ENCODE assay signal across 8 mouse cellular contexts in the genomic region with DNA sequence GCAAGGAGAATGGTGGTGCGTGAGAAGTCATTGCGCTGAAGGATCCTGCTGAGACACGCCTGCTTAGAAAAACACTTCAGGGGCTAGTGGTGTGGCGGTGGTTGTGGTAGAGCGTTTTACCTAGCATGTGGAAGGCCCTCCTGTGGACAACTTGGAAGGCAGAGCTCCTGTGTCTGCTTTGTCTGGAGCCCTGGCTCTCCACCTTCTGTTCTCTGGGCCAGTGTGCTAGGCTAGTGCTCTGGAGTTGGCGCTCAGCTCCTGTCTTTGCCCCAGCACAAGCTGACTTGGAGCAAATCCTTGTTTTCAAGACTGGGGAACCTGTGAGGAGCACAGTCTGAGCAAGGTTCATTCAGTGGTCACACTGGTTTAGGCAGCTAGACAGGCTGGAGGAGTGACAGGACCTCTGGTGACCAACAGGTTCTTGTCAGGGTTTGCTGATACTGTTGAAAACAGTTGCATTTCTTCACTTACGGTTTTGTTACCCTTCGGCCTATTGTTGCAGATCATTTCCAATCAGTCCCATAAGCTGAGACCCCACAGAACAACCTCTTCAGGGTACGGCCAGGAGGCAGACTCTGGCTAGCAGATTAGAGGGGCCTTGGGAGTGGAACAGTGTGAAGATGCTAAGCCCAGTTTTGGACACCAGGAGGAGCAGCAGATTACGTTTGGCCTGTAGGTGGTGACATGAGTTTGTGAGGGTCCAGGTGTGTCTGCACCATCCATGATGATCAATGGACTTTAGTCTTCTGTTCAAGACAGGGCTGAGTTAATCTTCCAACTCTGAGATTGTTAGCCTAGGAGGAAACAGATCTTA. TPM values are rescaled to one million over a fixed set of nuclear protein-coding genes. Genes with fewer than 3 reads are reported as not detected.
A peak's percentile ranks its signal among the peaks of the same experiment; 100 is the strongest.
DNase-seq lines count a peak whose midpoint lies in the region; ATAC-seq and TF ChIP-seq lines count a peak whose summit lies in the region.

No protein-coding gene starts in this region.

- H3K27me3 ChIP-seq in liver, embryonic 13.5 days = no peaks in the 10 kb centered on the region

- no peaks in the 10 kb centered on the region for H3K9me3 ChIP-seq in liver, embryonic 13.5 days (replicated peaks)

- H3K27ac ChIP-seq in liver, embryonic 13.5 days = no peak overlapping the region; the same call in 1 of the 2 replicates

- H3K4me3 ChIP-seq in lung, adult 2 months (replicated peaks; ENCODE audit: extremely low read depth, low read depth, low read length) = no peak overlapping the region
- no peak overlapping the region for H3K4me3 ChIP-seq in liver, embryonic 13.5 days (replicated peaks)

- no peak for DNase-seq in lung, adult 2 months
- no peak for DNase-seq in lung, adult 18-20 months
- DNase-seq in R1 (ENCODE audit: low read depth, low spot score) = peak; percentile 61
- peak; percentile 54 for DNase-seq in cerebellum, adult 9-10 months
- DNase-seq in liver, embryonic 13.5 days = no peak
- no peak for DNase-seq in right cerebral cortex, postnatal 10 days (ENCODE audit: low spot score in 2 of 2)
- DNase-seq in frontal cortex, postnatal 25 days (ENCODE audit: low spot score in 2 of 2) = no peak
- no peak for DNase-seq in gastrocnemius, adult 8-10 months (ENCODE audit: low spot score in 2 of 2)

- WGBS in lung, adult 2 months = 83% methylated on average over 10 of the region's 10 CpGs
- 85% methylated on average over 10 of the region's 10 CpGs for WGBS in liver, embryonic 13.5 days (ENCODE audit: insufficient replicate concordance)

- ATAC-seq in liver, embryonic 13.5 days (ENCODE audit: low read depth) = 0 out of 2 replicates have a peak, but pooled peaks have one; percentile 3

- no peak overlapping the region for H3K4me2 ChIP-seq in liver, embryonic 13.5 days

- H3K4me1 ChIP-seq in lung, adult 2 months (ENCODE audit: control insufficient read depth, insufficient read depth, low read length) = peaks cover 9% of the 10 kb centered on the region
- peaks cover 51% of the 10 kb centered on the region for H3K4me1 ChIP-seq in liver, embryonic 13.5 days (replicated peaks)

- H3K36me3 ChIP-seq in liver, embryonic 13.5 days = peaks cover 53% of the 10 kb centered on the region

- no peak overlapping the region for H3K9ac ChIP-seq in liver, embryonic 13.5 days

- peak; percentile 61 for TF ChIP-seq CTCF in lung, adult 2 months (IDR thresholded peaks at IDR 0.05; ENCODE audit: insufficient read depth, low read length)

- no peak for TF ChIP-seq POLR2A in lung, adult 2 months (IDR thresholded peaks at IDR 0.05; ENCODE audit: borderline replicate concordance, extremely low read depth, low read depth, low read length)

RNA-seq across cellular contexts. Expression of a gene that starts 8.6 kb away (rescaled TPM):
- polyA plus RNA-seq in lung, adult 2 months (2012; rRNA removed) = 48.5 and 57.9 TPM in 2 replicates
- 20.9 and 23.7 TPM in 2 replicates for polyA plus RNA-seq in liver, embryonic 13.5 days (2015; fragmentation: Nextera tagmentation; extraction: Ambion mirVana)
- total RNA-seq in gastrocnemius, adult 8-10 months (2022) = 10 to 100 TPM; 33.7 to 44.4 (median 41.2) TPM

RNA-seq across cellular contexts. Expression of a gene that starts 43.0 kb away (rescaled TPM):
- polyA plus RNA-seq in lung, adult 2 months (2012; rRNA removed) = 105 and 162 TPM in 2 replicates
- 135 and 141 TPM in 2 replicates for polyA plus RNA-seq in liver, embryonic 13.5 days (2015; fragmentation: Nextera tagmentation; extraction: Ambion mirVana)
- 10 to 100 TPM; 32.8 to 36.4 (median 34.1) TPM for total RNA-seq in gastrocnemius, adult 8-10 months (2022)

RNA-seq across cellular contexts. Expression of a gene that starts 59.1 kb away (rescaled TPM):
- 24.5 and 25.6 TPM in 2 replicates for polyA plus RNA-seq in lung, adult 2 months (2012; rRNA removed)
- polyA plus RNA-seq in liver, embryonic 13.5 days (2015; fragmentation: Nextera tagmentation; extraction: Ambion mirVana) = 2.4 and 3.6 TPM in 2 replicates
- total RNA-seq in gastrocnemius, adult 8-10 months (2022) = 10 to 100 TPM; 16.6 to 20.3 (median 17.4) TPM

RNA-seq across cellular contexts. Expression of a gene that starts 59.3 kb away (rescaled TPM):
- 18.8 and 19.5 TPM in 2 replicates for polyA plus RNA-seq in lung, adult 2 months (2012; rRNA removed)
- polyA plus RNA-seq in liver, embryonic 13.5 days (2015; fragmentation: Nextera tagmentation; extraction: Ambion mirVana) = 2.5 and 2.6 TPM in 2 replicates
- total RNA-seq in gastrocnemius, adult 8-10 months (2022) = 1 to 10 TPM in 1 of 4 experiments, under 1 TPM in 3; 0.70 to 1.5 (median 0.75) TPM

Comparison
In these comparisons a context has a peak if more than half of its experiments do, and no peak if none do; other contexts are left out.
1. DNase-seq: peak in R1 (single experiment) and cerebellum, adult 9-10 months (single experiment); none in lung, adult 2 months (single experiment), lung, adult 18-20 months (0 of 2), liver, embryonic 13.5 days (single experiment), right cerebral cortex, postnatal 10 days (0 of 2), frontal cortex, postnatal 25 days (0 of 2) and gastrocnemius, adult 8-10 months (0 of 2).